Mouse (Mus musculus): ENCODE measurements around the gene Lipt1. TPM values are rescaled to one million over a fixed set of nuclear protein-coding genes. Genes with fewer than 3 reads are reported as not detected.
A peak's percentile ranks its signal among the peaks of the same experiment; 100 is the strongest.

The Lipt1 gene
- polyA plus RNA-seq (2015; fragmentation: Nextera tagmentation; extraction: Ambion mirVana), result 8.1 and 10.2 TPM in 2 replicates

- Histone ChIP-seq H3K36me3 (peaks cover 11% of the 10 kb centered on the region; the same call in 1 of the 2 replicates), H3K9me3 (no peaks in the 10 kb centered on the region), H3K27me3 (replicated peaks) (no peaks in the 10 kb centered on the region), H3K27ac (peak within 1 kb of the TSS; percentile 82), H3K4me2 (peak within 1 kb of the TSS; percentile 64), H3K9ac (peak within 1 kb of the TSS; percentile 16), H3K4me1 (peaks cover 5% of the 10 kb centered on the region; the same call in 1 of the 2 replicates), H3K4me3 (replicated peaks) (peak within 1 kb of the TSS; percentile 61)
- 0 out of 2 replicates have a peak, but pooled peaks have one; percentile 44 for ATAC-seq (ENCODE audit: insufficient read depth, low FRiP score, low read depth)
- 7% methylated on average over 7 of the region's 7 CpGs for WGBS
These were observed at the start of gene Lipt1 for GRCm38 (mm10) chr1:37871704-37872103. Gene Lipt1 (plus strand): TSS chr1:37871738.

DNA sequence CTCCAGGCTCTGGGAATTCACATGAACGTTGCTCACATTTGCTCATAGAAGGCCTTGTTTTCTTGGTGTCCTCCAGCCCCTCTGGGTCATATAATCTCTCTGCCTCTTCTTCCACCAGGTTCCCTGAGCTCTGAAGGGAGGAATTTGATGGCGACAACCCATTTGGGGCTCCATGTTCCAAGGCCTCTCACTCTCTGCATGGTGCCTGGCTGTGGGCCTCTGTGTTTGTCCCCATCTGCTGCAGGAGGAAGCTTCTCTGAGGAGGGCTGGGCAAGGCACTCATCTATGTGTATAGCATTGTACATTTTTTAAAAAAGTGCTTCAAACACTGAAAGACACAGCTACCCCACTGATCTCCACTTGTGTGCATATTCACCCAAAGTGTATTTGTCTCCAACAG is 39.9 kb upstream of the Lipt1 start:
- H3K36me3 ChIP-seq, result no peaks in the 10 kb centered on the region
- no peak for ATAC-seq (ENCODE audit: insufficient read depth, low FRiP score, low read depth)
- H3K27ac ChIP-seq, result no peak overlapping the region
- H3K9ac ChIP-seq, result no peak overlapping the region
- no peak overlapping the region for H3K4me2 ChIP-seq
- no peak overlapping the region for H3K4me3 ChIP-seq (replicated peaks)
- WGBS, result 71% methylated on average over 2 of the region's 2 CpGs
- H3K27me3 ChIP-seq (replicated peaks), result no peaks in the 10 kb centered on the region
- H3K9me3 ChIP-seq, result no peaks in the 10 kb centered on the region
- H3K4me1 ChIP-seq, result no peaks in the 10 kb centered on the region

- H3K27ac ChIP-seq, result no peak overlapping the region
- H3K9me3 ChIP-seq, result no peaks in the 10 kb centered on the region
- H3K4me2 ChIP-seq, result no peak overlapping the region
- WGBS, result 75% methylated on average over 8 of the region's 8 CpGs
- ATAC-seq (ENCODE audit: insufficient read depth, low FRiP score, low read depth), result no peak
- H3K4me3 ChIP-seq (replicated peaks), result no peak overlapping the region
- H3K27me3 ChIP-seq (replicated peaks), result no peaks in the 10 kb centered on the region
- H3K9ac ChIP-seq, result no peak overlapping the region
- H3K4me1 ChIP-seq, result no peaks in the 10 kb centered on the region
- no peaks in the 10 kb centered on the region for H3K36me3 ChIP-seq
These were observed 24.7 kb upstream of the Lipt1 start for GRCm38 (mm10) chr1:37846878-37847277.

GRCm38 (mm10) chr1:37850696-37851095 is 20.8 kb upstream of the Lipt1 start:
- no peak for ATAC-seq (ENCODE audit: insufficient read depth, low FRiP score, low read depth)
- no peaks in the 10 kb centered on the region for H3K36me3 ChIP-seq
- no peaks in the 10 kb centered on the region for H3K27me3 ChIP-seq (replicated peaks)
- H3K4me1 ChIP-seq, result no peaks in the 10 kb centered on the region
- H3K9me3 ChIP-seq, result no peaks in the 10 kb centered on the region
- no peak overlapping the region for H3K27ac ChIP-seq
- no peak overlapping the region for H3K9ac ChIP-seq
- no peak overlapping the region for H3K4me2 ChIP-seq
- WGBS, result 42% methylated on average over 2 of the region's 2 CpGs
- H3K4me3 ChIP-seq (replicated peaks), result no peak overlapping the region

GRCm38 (mm10) chr1:37864511-37865400 is 6.8 kb upstream of the Lipt1 start:
- no peaks in the 10 kb centered on the region for H3K36me3 ChIP-seq
- peak; percentile 99 for ATAC-seq (ENCODE audit: insufficient read depth, low FRiP score, low read depth)
- no peaks in the 10 kb centered on the region for H3K9me3 ChIP-seq
- H3K4me3 ChIP-seq (replicated peaks), result peak overlapping the region; percentile 70
- H3K27me3 ChIP-seq (replicated peaks), result no peaks in the 10 kb centered on the region
- WGBS, result under 1% methylated on average over 77 of the region's 90 CpGs
- peak overlapping the region; percentile 90 for H3K27ac ChIP-seq
- no peaks in the 10 kb centered on the region for H3K4me1 ChIP-seq
- H3K4me2 ChIP-seq, result peak overlapping the region; percentile 89
- H3K9ac ChIP-seq, result peak overlapping the region; percentile 58

DNA sequence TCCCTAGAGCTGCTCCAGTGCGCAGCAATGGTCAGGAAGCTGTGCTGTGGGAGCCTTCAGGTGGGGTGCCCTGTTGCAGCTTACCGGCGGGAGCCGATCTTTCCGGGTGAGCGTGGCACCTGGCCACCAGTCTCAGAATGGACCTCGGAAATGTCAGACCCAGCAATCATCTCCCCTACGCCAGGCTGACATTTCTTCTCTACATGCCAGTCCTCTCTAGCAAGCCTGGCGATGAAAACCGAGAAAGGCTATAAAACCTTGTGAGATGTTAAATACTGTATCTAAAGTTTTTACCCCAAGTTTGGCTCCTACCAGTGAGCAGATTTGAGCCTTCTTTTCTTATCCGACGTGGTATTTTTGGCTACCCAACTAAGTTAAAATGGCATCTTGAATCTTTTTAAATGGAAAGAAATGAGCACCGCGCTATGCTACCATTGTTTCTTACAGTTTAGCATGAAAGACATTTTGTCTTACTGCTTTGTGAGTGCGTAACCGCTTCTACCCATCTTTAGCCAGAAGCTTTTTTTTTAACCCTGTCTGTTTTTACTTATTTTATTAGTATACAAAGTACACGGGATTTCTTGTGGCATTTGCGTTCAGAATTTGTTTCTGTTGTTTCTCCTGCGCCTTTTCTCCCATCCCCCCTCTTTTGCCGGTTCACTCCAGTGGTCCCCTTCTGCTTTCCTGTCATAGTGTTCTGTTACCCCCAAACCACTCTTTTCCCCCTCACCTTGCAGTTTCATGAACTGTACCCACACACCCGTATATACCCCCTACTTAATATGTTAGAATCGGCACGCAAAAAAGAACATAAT is 5.9 kb upstream of the Lipt1 start:
- peak overlapping the region; percentile 45 for H3K9ac ChIP-seq
- H3K4me1 ChIP-seq, result no peaks in the 10 kb centered on the region
- H3K4me2 ChIP-seq, result peak overlapping the region; percentile 89
- H3K27ac ChIP-seq, result peak overlapping the region; percentile 90
- 12% methylated on average over 23 of the region's 23 CpGs for WGBS
- H3K36me3 ChIP-seq, result no peaks in the 10 kb centered on the region
- no peaks in the 10 kb centered on the region for H3K9me3 ChIP-seq
- peak overlapping the region; percentile 70 for H3K4me3 ChIP-seq (replicated peaks)
- no peak for ATAC-seq (ENCODE audit: insufficient read depth, low FRiP score, low read depth)
- H3K27me3 ChIP-seq (replicated peaks), result no peaks in the 10 kb centered on the region

- no peaks in the 10 kb centered on the region for H3K36me3 ChIP-seq
- peak within 1 kb of the TSS; percentile 70 for H3K4me3 ChIP-seq (replicated peaks)
- peak within 1 kb of the TSS; percentile 45 for H3K9ac ChIP-seq
- no peak for ATAC-seq (ENCODE audit: insufficient read depth, low FRiP score, low read depth)
- 82% methylated on average over 6 of the region's 6 CpGs for WGBS
- H3K27me3 ChIP-seq (replicated peaks), result no peaks in the 10 kb centered on the region
- H3K4me2 ChIP-seq, result peak within 1 kb of the TSS; percentile 89
- no peaks in the 10 kb centered on the region for H3K9me3 ChIP-seq
- H3K4me1 ChIP-seq, result no peaks in the 10 kb centered on the region
- H3K27ac ChIP-seq, result peak within 1 kb of the TSS; percentile 90
These were observed 5.3 kb upstream of the Lipt1 start, which contains the start of gene Tsga10 for GRCm38 (mm10) chr1:37866286-37866685. Gene Tsga10 (minus strand): TSS chr1:37866429.

DNA sequence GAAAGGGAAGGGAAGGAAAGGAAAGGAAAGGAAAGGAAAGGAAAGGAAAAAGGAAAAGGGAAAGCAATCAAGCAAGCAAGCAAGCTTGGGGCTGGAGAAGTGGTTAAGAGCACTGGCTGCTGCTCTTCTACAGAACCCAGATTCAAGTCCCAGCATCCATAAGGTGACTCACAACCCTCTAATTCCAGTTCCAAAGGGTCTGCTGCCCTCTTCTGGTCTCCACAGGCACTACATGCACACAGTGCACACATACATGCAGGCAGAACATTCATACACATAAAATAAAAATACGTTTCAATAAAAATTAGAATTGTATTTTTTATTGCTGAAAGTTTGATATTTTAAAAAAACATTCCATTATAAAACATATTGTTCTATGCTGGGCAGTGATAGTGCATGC is 4.5 kb upstream of the Lipt1 start:
- WGBS, result 74% methylated on average over 1 of the region's 1 CpGs

GRCm38 (mm10) chr1:37867684-37868322 is 3.7 kb upstream of the Lipt1 start:
- H3K4me3 ChIP-seq (replicated peaks), result no peak overlapping the region
- 62% methylated on average over 10 of the region's 10 CpGs for WGBS
- H3K27ac ChIP-seq, result no peak overlapping the region
- ATAC-seq (ENCODE audit: insufficient read depth, low FRiP score, low read depth), result no peak
- no peak overlapping the region for H3K4me2 ChIP-seq
- H3K27me3 ChIP-seq (replicated peaks), result no peaks in the 10 kb centered on the region
- H3K9me3 ChIP-seq, result no peaks in the 10 kb centered on the region
- no peak overlapping the region for H3K9ac ChIP-seq
- H3K4me1 ChIP-seq, result peaks cover 5% of the 10 kb centered on the region; the same call in 1 of the 2 replicates
- H3K36me3 ChIP-seq, result no peaks in the 10 kb centered on the region

More for the DNA sequence above, 4.5 kb upstream of the Lipt1 start:
- Histone ChIP-seq H3K27ac (no peak overlapping the region), H3K4me3 (replicated peaks) (no peak overlapping the region), H3K9me3 (no peaks in the 10 kb centered on the region), H3K27me3 (replicated peaks) (no peaks in the 10 kb centered on the region), H3K36me3 (no peaks in the 10 kb centered on the region), H3K4me2 (no peak overlapping the region), H3K4me1 (peaks cover 5% of the 10 kb centered on the region; the same call in 1 of the 2 replicates), H3K9ac (no peak overlapping the region)
- no peak for ATAC-seq (ENCODE audit: insufficient read depth, low FRiP score, low read depth)

DNA sequence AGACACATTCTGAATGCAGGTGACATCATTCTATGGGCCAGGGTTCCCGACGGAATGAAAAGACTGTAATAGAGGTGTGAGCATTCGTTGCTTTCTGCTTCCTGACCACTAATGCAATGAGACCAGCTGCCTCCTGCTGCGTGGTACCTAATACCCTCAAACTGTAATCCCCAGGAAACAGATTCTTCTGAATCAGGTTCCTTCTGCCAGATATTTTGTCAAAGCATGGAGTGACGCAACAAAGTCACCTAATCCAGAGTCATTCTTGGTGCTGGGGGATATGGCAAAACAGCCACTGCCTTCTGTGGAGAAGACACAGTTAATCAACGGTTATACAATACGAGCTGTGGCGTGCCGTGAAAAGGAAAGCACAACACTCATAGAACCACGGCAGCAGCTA is 2.9 kb upstream of the Lipt1 start:
- no peak overlapping the region for H3K27ac ChIP-seq
- no peaks in the 10 kb centered on the region for H3K9me3 ChIP-seq
- no peaks in the 10 kb centered on the region for H3K27me3 ChIP-seq (replicated peaks)
- ATAC-seq (ENCODE audit: insufficient read depth, low FRiP score, low read depth), result no peak
- no peak overlapping the region for H3K4me2 ChIP-seq
- no peaks in the 10 kb centered on the region for H3K36me3 ChIP-seq
- WGBS, result 55% methylated on average over 10 of the region's 10 CpGs
- no peak overlapping the region for H3K4me3 ChIP-seq (replicated peaks)
- H3K9ac ChIP-seq, result no peak overlapping the region
- H3K4me1 ChIP-seq, result peaks cover 5% of the 10 kb centered on the region; the same call in 1 of the 2 replicates

DNA sequence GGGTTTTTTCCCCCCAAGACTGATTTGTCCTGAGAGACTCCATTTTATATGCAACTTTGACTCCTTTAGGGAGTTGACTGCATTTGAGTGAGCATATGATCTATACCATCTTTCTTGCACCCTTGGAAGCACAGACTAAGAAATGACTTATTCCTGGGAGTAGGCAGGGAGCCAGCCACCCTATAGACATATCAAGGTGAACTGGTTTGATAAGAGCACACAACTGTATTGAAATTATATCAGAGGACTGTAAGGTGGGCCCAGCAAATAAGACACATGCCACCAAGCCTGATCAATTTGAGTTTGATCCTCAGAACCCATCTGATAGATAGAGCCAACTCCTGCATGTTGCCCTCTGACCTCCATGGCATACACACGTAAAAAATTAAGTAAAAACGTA is 2.2 kb upstream of the Lipt1 start:
- Histone ChIP-seq H3K9ac (no peak overlapping the region), H3K4me2 (no peak overlapping the region), H3K27ac (no peak overlapping the region), H3K27me3 (replicated peaks) (no peaks in the 10 kb centered on the region), H3K36me3 (no peaks in the 10 kb centered on the region), H3K9me3 (no peaks in the 10 kb centered on the region), H3K4me1 (peaks cover 5% of the 10 kb centered on the region; the same call in 1 of the 2 replicates), H3K4me3 (replicated peaks) (no peak overlapping the region)
- no peak for ATAC-seq (ENCODE audit: insufficient read depth, low FRiP score, low read depth)
- WGBS, result 64% methylated on average over 2 of the region's 2 CpGs

Data from stomach, embryonic 15.5 days (tissue).